Mouse (Mus musculus): ENCODE measurements at regions not wholly inside any gene's neighbourhood (a gene's known extent, or its start where the extent isn't known, plus 50 kb on each side); places are given as distances from the start of the nearest gene placed in this dataset.
"Not testable (repeated sequence)": the region's sequence is repeated elsewhere in the genome, so short reads cannot be mapped to it uniquely, and the experiment has no call there.

- H3K4me3 ChIP-seq (ENCODE audit: control insufficient read depth, low read depth, low read length): no peak overlapping the region
- H3K27me3 ChIP-seq (ENCODE audit: control insufficient read depth, insufficient read depth, low read length): no peaks in the 10 kb centered on the region
- TF ChIP-seq CTCF (IDR thresholded peaks at IDR 0.05; ENCODE audit: control insufficient read depth, insufficient read depth, insufficient replicate concordance, low read depth, low read length) (no peak), POLR2A (IDR thresholded peaks at IDR 0.05; ENCODE audit: control insufficient read depth, low read depth, low read length) (no peak)
- H3K36me3 ChIP-seq (ENCODE audit: control insufficient read depth, insufficient read depth, low read length): no peaks in the 10 kb centered on the region
- no peaks in the 10 kb centered on the region for H3K4me1 ChIP-seq (ENCODE audit: control insufficient read depth, insufficient read depth, low read length)
- H3K27ac ChIP-seq (ENCODE audit: control insufficient read depth, insufficient read depth, low read depth, low read length): no peak overlapping the region
Measured at GRCm38 (mm10) chr7:64018107-64018506, 79.4 kb upstream of the Klf13 start.

- TF ChIP-seq POLR2A (IDR thresholded peaks at IDR 0.05; ENCODE audit: control insufficient read depth, low read depth, low read length) (no peak), CTCF (IDR thresholded peaks at IDR 0.05; ENCODE audit: control insufficient read depth, insufficient read depth, insufficient replicate concordance, low read depth, low read length) (no peak)
Measured at GRCm38 (mm10) chr7:64016874-64017273, 78.2 kb upstream of the Klf13 start.

GRCm38 (mm10) chr7:64015136-64015535, 76.4 kb upstream of the Klf13 start:
- H3K4me3 ChIP-seq (ENCODE audit: control insufficient read depth, low read depth, low read length); H3K36me3 ChIP-seq (ENCODE audit: control insufficient read depth, insufficient read depth, low read length); H3K27ac ChIP-seq (ENCODE audit: control insufficient read depth, insufficient read depth, low read depth, low read length); H3K4me1 ChIP-seq (ENCODE audit: control insufficient read depth, insufficient read depth, low read length); H3K27me3 ChIP-seq (ENCODE audit: control insufficient read depth, insufficient read depth, low read length): not testable (repeated sequence)

More at GRCm38 (mm10) chr7:64016874-64017273, 78.2 kb upstream of the Klf13 start:
- no peak overlapping the region for H3K4me3 ChIP-seq (ENCODE audit: control insufficient read depth, low read depth, low read length)
- H3K4me1 ChIP-seq (ENCODE audit: control insufficient read depth, insufficient read depth, low read length): no peaks in the 10 kb centered on the region
- H3K27ac ChIP-seq (ENCODE audit: control insufficient read depth, insufficient read depth, low read depth, low read length): no peak overlapping the region
- H3K36me3 ChIP-seq (ENCODE audit: control insufficient read depth, insufficient read depth, low read length): no peaks in the 10 kb centered on the region
- no peaks in the 10 kb centered on the region for H3K27me3 ChIP-seq (ENCODE audit: control insufficient read depth, insufficient read depth, low read length)

- no peak for TF ChIP-seq CTCF (IDR thresholded peaks at IDR 0.05; ENCODE audit: control insufficient read depth, insufficient read depth, insufficient replicate concordance, low read depth, low read length)
- TF ChIP-seq POLR2A (IDR thresholded peaks at IDR 0.05; ENCODE audit: control insufficient read depth, low read depth, low read length): no peak
- Histone ChIP-seq H3K4me1 (ENCODE audit: control insufficient read depth, insufficient read depth, low read length) (no peaks in the 10 kb centered on the region), H3K36me3 (ENCODE audit: control insufficient read depth, insufficient read depth, low read length) (no peaks in the 10 kb centered on the region), H3K27me3 (ENCODE audit: control insufficient read depth, insufficient read depth, low read length) (no peaks in the 10 kb centered on the region), H3K27ac (ENCODE audit: control insufficient read depth, insufficient read depth, low read depth, low read length) (no peak overlapping the region), H3K4me3 (ENCODE audit: control insufficient read depth, low read depth, low read length) (no peak overlapping the region)
Measured at GRCm38 (mm10) chr7:64014227-64014626, 75.5 kb upstream of the Klf13 start.

- no peaks in the 10 kb centered on the region for H3K4me1 ChIP-seq (ENCODE audit: control insufficient read depth, insufficient read depth, low read length)
- no peaks in the 10 kb centered on the region for H3K36me3 ChIP-seq (ENCODE audit: control insufficient read depth, insufficient read depth, low read length)
- no peak overlapping the region for H3K27ac ChIP-seq (ENCODE audit: control insufficient read depth, insufficient read depth, low read depth, low read length)
- TF ChIP-seq CTCF (IDR thresholded peaks at IDR 0.05; ENCODE audit: control insufficient read depth, insufficient read depth, insufficient replicate concordance, low read depth, low read length) (no peak), POLR2A (IDR thresholded peaks at IDR 0.05; ENCODE audit: control insufficient read depth, low read depth, low read length) (no peak)
- no peak overlapping the region for H3K4me3 ChIP-seq (ENCODE audit: control insufficient read depth, low read depth, low read length)
- H3K27me3 ChIP-seq (ENCODE audit: control insufficient read depth, insufficient read depth, low read length): no peaks in the 10 kb centered on the region
Measured at GRCm38 (mm10) chr7:64013023-64013547, 74.4 kb upstream of the Klf13 start.

- TF ChIP-seq CTCF (IDR thresholded peaks at IDR 0.05; ENCODE audit: control insufficient read depth, insufficient read depth, insufficient replicate concordance, low read depth, low read length) (no peak), POLR2A (IDR thresholded peaks at IDR 0.05; ENCODE audit: control insufficient read depth, low read depth, low read length) (no peak)
- no peaks in the 10 kb centered on the region for H3K4me1 ChIP-seq (ENCODE audit: control insufficient read depth, insufficient read depth, low read length)
- no peaks in the 10 kb centered on the region for H3K27me3 ChIP-seq (ENCODE audit: control insufficient read depth, insufficient read depth, low read length)
- H3K36me3 ChIP-seq (ENCODE audit: control insufficient read depth, insufficient read depth, low read length): no peaks in the 10 kb centered on the region
- no peak overlapping the region for H3K4me3 ChIP-seq (ENCODE audit: control insufficient read depth, low read depth, low read length)
- H3K27ac ChIP-seq (ENCODE audit: control insufficient read depth, insufficient read depth, low read depth, low read length): no peak overlapping the region
Measured at GRCm38 (mm10) chr7:64012268-64012601, 73.5 kb upstream of the Klf13 start.

GRCm38 (mm10) chr7:64011563-64012267, 73.0 kb upstream of the Klf13 start:
- H3K36me3 ChIP-seq (ENCODE audit: control insufficient read depth, insufficient read depth, low read length): no peaks in the 10 kb centered on the region
- H3K27ac ChIP-seq (ENCODE audit: control insufficient read depth, insufficient read depth, low read depth, low read length): no peak overlapping the region
- H3K27me3 ChIP-seq (ENCODE audit: control insufficient read depth, insufficient read depth, low read length): no peaks in the 10 kb centered on the region
- no peak for TF ChIP-seq POLR2A (IDR thresholded peaks at IDR 0.05; ENCODE audit: control insufficient read depth, low read depth, low read length)
- H3K4me3 ChIP-seq (ENCODE audit: control insufficient read depth, low read depth, low read length): no peak overlapping the region
- no peaks in the 10 kb centered on the region for H3K4me1 ChIP-seq (ENCODE audit: control insufficient read depth, insufficient read depth, low read length)

- Histone ChIP-seq H3K27ac (ENCODE audit: control insufficient read depth, insufficient read depth, low read depth, low read length) (no peak overlapping the region), H3K27me3 (ENCODE audit: control insufficient read depth, insufficient read depth, low read length) (no peaks in the 10 kb centered on the region), H3K4me3 (ENCODE audit: control insufficient read depth, low read depth, low read length) (no peak overlapping the region), H3K36me3 (ENCODE audit: control insufficient read depth, insufficient read depth, low read length) (no peaks in the 10 kb centered on the region), H3K4me1 (ENCODE audit: control insufficient read depth, insufficient read depth, low read length) (no peaks in the 10 kb centered on the region)
- TF ChIP-seq POLR2A (IDR thresholded peaks at IDR 0.05; ENCODE audit: control insufficient read depth, low read depth, low read length): no peak
- no peak for TF ChIP-seq CTCF (IDR thresholded peaks at IDR 0.05; ENCODE audit: control insufficient read depth, insufficient read depth, insufficient replicate concordance, low read depth, low read length)
Measured at GRCm38 (mm10) chr7:64010640-64011039, 71.9 kb upstream of the Klf13 start.

All from testis, adult 2 months (tissue).